Mouse (Mus musculus) olfactory bulb, adult 2 months (tissue): ENCODE measurements around the gene Tmco3.

Source experiments
- CTCF ChIP-seq: fragments of 200-500 bp; IDR thresholded peaks from 2 replicates; pipeline ENCODE4 v1.5.1; 2012; ENCODE audit warnings: low read depth, mild to moderate bottlenecking, low read length, moderate library complexity; ENCODE audit not compliant: insufficient read depth
- POLR2A ChIP-seq: fragments of 200-500 bp; IDR thresholded peaks from 2 replicates; pipeline ENCODE4 v1.6.1; 2012; ENCODE audit warnings: mild to moderate bottlenecking, low read depth, low read length, moderate library complexity; ENCODE audit not compliant: insufficient read depth

GRCm38 (mm10) chr8:13306916-13307315, 18.9 kb downstream of the Tmco3 start:
- TF ChIP-seq CTCF: no peak
- no peak for TF ChIP-seq POLR2A
